Mouse (Mus musculus): ENCODE results near the gene Gss.

DNA sequence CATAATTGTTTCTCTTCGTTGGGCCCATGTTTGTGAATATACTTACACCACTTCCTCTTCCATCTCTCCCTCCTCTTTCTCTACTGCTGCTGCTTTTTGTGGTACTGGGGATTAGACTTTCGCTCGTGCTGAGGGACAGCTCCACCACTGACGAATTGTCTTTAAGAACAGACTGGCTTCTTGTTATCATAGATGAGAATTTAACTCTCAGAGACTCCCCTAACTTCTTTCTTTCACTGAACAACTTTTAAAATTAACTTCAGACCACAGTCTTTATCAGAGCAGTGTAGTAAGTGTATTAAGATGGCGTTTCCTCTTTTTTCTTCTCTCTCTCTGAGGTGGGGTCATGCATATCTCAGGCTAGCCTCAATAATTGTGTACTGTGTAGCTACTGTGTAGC is 68.9 kb downstream of the Gss start:
- TF ChIP-seq CTCF (IDR thresholded peaks at IDR 0.05; ENCODE audit: low read depth): no peak
- TF ChIP-seq EP300 (IDR thresholded peaks at IDR 0.05; ENCODE audit: low read depth): no peak
